Mouse (Mus musculus) thymus, postnatal 10 days (tissue): ENCODE results near the gene Banf2.

Experiments
- DNase-seq, 2 experiments: peaks; one replicate each; pipeline ENCODE4 v3.0.0; 2021; ENCODE audit warnings: low spot score in 2 of 2

Banf2 gene

DNA sequence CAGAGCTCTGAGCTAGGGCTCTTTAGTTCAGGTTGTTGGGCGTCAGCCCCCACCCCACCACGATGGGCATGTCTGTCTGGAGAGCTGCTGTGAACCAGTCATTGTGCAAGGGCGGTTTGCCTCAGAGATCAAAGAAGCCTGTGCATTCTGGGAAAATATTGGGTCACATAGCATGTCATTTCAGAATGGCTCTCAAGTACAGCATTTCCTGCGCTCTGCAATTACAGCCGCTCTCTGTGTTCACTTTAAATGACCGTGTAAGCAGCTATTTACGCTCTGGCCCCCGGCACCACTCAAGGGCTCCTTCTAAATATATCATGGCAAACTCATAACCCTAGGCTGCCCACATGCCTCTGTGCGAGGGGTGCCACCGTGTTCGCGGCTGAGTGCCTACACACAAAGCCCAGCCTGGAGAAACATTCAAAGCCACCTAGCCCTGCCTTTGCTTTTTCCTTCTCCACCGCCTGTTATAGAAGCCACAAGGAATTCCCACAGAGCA lies 68.7 kb downstream of the Banf2 start:
- no peak for DNase-seq

DNA sequence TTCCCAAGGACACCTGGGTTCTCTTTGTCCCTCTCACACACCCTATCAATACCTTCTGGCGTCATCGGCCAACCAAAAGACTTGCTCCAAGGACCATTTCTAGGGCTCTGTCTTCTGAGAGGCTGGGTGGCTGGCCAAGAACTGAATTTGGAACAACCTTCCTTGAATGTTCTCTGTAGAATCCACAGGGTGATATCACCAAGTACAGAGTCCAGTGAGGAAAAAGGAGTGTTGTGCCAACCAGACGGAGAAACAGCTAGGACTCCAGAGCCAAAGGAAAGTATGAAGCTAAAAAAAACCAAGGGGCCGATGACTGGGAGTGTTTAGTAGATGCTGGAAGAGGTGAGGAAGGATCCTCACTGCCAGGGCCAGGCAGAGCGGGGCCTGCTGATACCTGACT lies 74.5 kb downstream of the Banf2 start:
- no peak for DNase-seq

DNA sequence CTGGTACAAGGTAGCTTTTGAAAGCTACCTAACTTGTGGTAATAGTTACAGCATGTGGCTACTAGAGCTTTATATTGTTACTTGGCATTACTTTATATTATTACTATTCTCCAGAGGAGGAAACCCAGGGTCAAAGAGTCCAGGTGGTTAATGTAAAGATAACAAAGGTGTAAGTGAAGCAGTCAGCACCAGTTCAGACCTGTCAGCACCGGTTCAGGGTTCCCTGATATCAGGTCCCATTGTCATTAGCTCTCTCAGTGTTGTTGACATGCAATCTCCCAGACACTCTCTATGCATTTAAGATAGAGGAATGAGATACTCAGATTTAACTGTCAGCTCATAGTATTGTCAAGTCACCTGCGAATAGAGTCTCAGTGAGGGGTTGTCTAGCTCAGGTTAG lies 75.0 kb downstream of the Banf2 start:
- DNase-seq, result no peak

DNA sequence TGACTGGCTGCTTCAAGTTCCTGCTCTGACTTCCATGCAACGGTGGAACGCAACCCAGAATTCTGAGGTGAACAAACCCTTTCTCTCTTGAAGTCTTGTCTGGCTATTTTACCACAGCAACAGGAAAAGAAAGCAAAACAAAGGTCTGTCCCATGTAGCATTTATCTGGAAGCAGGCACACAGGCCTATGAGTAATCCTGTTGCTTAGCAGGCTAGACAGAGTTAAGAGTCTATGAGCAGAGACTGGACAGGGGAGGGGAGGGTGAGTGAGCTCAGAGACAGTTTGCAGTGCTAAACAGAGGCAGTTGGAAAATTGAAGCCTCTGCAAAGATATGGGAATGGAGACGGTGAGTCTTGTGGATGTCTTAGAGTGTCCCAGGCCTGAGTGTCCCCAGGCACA lies 75.5 kb downstream of the Banf2 start:
- no peak for DNase-seq

DNA sequence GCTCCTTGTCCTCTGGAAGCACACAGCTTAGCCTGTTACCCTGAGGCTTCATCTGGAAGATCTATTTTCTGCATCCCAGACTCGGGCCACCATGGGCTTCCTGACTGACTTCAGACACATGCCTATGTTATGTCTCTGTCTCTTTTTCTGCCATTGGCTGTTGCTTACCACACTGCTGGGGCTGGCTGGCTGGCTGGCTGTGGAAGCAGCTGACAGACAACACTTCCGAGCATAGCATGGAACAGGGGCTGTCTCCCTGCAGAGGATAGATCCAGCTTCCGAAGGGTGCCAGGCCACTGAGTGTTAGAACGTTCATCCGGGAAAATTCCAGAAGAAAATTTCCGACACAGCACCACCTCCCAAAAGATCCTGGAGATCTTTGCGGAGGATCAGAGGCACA lies 79.1 kb downstream of the Banf2 start:
- no peak for DNase-seq

DNA sequence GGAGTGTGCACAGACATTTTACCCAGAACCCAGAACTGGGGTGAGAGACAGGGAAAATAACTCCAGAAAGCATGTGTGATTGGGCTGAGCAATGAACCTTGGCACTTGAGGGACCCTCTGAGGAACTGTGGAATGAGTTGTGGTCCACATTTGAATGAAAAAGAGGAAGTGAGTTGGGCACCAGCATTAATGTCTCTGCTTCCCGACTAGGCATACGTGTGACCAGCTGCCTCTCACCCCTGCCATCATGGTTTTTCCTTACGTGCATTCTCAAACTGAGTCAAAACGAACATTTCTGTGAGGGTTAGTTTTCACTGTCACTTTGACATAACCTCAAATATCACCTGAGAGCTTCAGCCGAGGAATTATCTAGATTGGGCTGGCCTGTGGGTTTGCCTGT lies 79.8 kb downstream of the Banf2 start:
- no peak for DNase-seq

DNA sequence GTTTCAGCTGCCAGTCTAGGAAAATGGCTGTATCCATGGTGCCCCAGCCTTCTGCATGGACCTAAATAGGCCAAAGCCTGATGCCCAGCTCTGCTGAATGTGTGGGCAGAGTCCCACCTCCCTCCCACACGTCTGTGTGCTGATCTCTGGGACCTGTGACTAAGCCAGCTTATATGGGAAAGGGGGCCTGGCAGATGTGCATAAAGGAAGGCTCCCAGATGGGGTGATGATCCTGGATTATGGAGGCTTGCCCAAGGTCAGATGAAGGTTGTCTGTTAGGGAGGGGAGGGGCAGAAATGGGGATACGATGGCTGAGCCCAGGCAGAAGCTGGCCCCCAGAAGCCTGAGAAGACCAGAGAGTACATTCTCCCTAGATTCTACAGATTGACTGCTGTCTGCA lies 85.2 kb downstream of the Banf2 start:
- DNase-seq, result no peak

DNA sequence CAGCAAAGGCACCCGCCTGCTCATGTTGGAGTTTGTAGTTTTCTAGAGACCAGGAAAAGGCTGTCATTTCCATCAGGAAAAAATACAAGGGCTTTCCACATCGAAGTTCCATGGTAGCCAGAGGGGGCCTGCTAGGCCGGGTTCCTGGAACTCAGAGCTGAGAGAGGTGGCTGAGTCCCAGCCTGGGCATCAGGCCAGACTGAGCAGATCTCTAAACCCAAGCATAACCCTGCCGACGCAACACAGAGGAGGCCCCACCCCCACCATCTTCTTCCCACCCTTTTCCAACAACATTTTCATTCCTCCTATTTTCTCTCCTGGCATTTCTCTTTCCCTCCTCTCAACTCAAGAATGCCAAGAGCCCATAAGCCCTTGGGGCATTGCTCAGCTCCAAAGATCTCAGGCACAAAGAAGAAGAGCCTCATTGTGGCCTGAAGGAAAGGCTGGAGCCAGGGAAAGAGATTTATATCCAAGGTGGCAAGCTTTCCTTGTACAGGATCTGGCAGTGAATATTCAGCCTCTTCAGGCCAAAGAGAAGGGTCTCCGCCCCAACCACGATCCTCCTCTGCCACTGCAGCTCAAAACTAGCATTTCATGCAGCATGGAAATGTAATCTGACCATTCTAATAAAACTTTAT lies 87.4 kb downstream of the Banf2 start:
- DNase-seq, result no peak

DNA sequence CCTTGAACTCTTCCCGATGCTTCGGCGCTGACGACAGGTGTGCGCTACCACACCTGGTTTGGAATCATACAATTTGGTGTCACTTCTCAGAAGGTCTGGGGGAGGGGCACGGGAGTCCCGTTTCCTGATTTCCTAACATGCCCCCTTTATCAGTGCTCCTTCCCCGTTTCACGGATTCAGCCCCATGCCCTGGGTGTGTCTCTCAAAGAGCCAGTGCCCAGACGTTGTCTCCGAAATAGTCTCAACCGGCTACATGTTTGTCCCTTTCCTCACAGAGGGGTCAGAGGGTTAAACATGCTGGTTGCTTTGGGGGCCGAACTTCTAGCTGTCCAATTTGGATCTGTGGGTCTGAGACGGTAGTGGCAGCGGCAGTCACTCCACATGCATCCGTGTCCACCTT lies 89.2 kb downstream of the Banf2 start:
- DNase-seq, result no peak
